Mouse (Mus musculus): ENCODE results near the gene Wdr45.
A peak's percentile ranks its signal among the peaks of the same experiment; 100 is the strongest.
"Not testable (repeated sequence)": the region's sequence is repeated elsewhere in the genome, so short reads cannot be mapped to it uniquely, and the experiment has no call there.

Wdr45 gene

DNA sequence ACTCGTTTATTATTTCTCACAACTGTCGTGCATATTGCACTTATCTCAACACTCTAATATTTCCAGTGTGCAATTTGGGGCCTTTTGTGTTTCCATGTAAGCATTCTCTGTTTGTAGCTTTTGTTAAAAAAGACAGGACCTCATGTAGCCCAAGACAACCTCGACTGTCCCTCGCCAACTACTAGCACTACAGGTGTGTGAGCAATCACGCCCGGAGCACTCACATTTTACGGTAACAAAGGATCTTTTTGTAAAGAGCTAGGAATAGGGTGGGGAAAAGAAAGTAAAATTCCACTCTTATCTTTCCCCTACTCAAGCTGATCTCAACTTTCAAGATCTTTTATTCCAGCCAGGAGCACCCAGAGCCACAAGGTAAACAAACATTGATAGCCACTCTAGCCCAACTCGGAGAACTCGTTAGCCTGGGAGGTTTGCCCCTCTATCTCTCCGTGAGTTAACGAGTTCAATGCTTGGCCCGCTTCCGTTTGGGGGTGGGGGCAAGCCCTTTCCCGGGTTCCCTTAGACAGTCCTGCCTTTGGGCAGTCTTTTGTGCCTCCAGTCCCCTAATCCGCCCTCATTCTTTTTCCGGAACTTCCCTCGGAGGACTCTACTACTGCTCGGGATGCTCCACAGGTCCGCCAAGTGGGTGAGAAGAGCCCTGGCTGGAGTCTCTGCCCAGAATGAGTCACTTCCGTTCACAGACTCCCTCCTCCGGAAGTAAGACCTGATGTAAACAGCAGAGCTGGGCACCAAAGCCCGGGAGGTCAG, 7.6 kb downstream of the Wdr45 start, which contains the start of gene Gm45208:
Gene Gm45208, plus strand, starts transcription at position 732 of the 768 bp plus-strand sequence.
- peak; percentile 62 for DNase-seq (ENCODE audit: low read depth, low spot score)

GRCm38 (mm10) chrX:7722282-7722611, 8.1 kb downstream of the Wdr45 start:
- no peak for DNase-seq (ENCODE audit: low read depth, low spot score)

DNA sequence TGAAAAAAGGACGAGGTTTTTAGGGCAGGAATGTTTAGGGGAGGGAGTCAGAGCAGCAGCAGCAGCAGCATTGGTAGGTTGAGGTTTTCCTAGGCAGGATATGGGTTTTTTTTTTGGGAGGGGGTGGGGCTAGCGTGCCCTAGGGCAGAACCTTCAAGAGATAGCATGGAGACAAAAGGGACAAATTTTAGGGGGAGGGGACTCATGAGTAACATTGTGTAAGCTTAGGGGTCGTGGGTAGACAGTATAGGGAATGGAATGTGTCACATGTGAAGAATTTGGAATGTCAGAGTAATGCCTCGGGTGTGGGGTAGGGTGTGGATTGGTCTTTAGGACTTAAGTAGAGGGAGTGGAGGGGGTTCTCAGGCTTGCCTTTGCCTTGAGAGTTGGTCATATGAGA, 8.6 kb downstream of the Wdr45 start:
- DNase-seq (ENCODE audit: low read depth, low spot score) = no peak

DNA sequence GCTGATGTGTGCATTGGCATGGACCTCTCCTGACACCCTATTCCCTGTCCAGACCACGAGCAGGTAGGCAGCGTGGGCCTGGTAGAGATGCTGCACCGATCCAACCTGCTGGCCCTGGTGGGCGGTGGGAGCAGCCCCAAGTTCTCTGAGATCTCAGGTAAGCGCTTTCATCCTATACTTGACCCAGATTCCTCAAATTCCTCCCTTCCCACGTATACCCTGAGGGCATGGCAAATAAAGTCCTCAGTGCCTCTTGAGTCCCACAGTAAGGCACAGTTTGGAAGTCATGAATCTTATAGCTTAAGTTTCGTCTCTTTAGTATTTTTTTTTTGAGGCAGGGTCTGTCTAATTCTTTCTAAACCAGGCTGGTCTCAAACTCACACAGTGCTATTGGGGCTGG, 10.0 kb downstream of the Wdr45 start:
- DNase-seq (ENCODE audit: low read depth, low spot score) = no peak

GRCm38 (mm10) chrX:7725841-7726240, 11.7 kb downstream of the Wdr45 start:
- DNase-seq (ENCODE audit: low read depth, low spot score) = no peak

GRCm38 (mm10) chrX:7727176-7727575, 13.0 kb downstream of the Wdr45 start:
- DNase-seq (ENCODE audit: low read depth, low spot score) = no peak

GRCm38 (mm10) chrX:7728215-7728921, 14.2 kb downstream of the Wdr45 start, which contains the start of gene Praf2:
Praf2 (plus strand) TSS chrX:7728439.
- DNase-seq (ENCODE audit: low read depth, low spot score) = peak; percentile 61

GRCm38 (mm10) chrX:7728922-7729265, 14.8 kb downstream of the Wdr45 start:
- DNase-seq (ENCODE audit: low read depth, low spot score) = no peak

DNA sequence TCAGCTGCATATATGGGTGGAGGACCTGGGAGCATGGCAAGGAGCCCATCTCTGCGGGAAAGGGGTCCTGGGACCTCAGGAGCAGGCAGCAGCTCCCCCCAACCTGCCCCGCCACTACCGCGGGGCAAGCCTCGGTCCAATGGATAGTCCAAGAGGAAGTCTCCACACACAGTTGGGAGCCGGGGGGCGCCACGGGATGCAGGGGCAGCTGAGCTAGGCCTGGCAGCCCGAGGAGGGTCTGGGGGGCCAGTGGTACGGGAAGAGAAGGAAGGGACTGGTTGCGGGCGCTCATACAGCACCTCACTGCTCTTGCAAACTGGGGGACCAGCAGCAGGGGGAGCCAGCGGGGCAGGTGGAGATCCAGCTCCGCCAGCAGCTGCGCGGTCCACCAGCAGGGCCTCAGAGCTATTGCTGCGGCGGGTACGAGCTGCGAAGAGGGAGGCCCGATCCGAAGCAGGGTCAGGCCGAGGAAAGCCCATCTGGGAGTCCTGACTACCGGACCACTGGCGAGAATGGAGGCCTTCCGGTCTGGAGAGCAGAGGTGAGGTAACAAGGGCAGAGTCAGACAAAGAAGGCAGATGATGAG, 19.5 kb downstream of the Wdr45 start:
- no peak for DNase-seq (ENCODE audit: low read depth, low spot score)

DNA sequence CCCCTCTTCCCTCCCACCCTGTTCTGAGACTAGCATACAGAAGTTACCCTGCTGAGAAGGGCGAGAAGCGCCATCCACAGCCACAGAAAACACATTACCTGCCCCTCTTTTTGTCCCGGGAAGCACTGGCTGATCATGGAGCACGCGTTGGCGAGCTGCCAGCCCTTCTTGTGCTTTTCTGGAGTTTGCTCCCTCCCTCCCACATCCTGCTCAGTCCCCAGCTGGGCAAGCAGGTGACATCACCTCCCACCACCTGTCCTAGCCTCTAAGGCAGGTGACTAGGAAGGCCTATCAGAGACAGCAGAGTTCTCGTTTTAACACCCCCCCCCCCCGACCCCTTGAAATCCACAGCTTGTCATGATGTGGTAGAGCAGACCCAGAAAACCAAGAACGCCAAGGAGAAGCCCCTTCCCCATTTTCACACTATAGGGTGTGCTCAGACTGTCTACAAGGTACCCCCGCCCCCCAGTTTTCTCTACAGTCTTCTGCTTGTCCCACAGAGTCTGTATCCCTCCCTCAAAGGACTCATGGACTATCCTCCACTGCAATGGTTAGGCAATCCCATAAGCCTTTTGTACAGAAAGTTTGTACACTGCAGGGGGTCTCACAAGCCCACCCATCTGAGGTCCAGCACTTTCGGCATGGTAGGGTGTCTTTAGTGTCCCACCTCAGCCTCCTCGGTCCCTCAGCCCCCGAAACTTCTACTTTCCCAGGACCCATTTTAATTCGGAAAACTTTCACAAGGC, 25.4 kb downstream of the Wdr45 start:
- no peak for DNase-seq (ENCODE audit: low read depth, low spot score)

- no peak for DNase-seq (ENCODE audit: low read depth, low spot score)
Measured at GRCm38 (mm10) chrX:7740082-7740819, 26.1 kb downstream of the Wdr45 start.

DNA sequence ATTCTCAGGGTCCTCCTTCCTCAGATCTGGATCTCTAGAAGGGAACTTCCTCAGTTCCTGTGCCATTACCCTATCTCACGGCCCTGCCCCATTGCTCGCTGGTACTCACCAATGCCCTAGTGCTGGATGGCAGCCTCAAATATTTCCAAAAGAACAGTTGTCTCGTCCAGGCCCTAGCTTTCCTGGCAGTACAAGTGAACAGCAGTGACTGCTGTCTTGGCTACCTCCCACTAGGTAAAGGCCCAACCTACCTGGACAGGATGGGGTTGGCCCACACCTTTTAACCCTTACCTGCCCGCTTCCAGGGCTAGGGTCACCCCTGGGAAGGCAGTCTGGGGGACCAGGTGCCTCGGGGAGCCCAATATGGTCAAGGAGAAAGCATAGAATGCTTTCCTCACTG, 27.0 kb downstream of the Wdr45 start:
- DNase-seq (ENCODE audit: low read depth, low spot score) = no peak

DNA sequence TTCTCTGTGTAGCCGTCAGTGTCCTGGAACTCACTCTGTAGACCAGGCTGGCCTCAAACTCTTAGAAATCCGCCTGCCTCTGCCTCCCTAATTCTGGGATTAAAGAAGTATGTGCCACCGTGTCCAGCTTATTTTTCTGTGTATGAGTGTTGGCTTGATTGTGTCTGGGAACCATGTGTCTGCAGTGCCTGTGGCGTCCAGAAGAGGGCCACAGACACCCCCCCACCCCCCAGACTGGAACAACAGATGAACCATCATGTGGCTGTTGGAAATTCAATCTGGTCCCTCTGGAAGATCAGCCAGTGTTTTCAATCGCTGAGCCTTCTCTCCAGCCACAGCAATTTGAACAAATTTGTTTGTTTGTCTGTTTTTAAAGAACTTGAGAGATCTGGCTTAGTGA, 29.3 kb downstream of the Wdr45 start:
- no peak for DNase-seq (ENCODE audit: low read depth, low spot score)

DNA sequence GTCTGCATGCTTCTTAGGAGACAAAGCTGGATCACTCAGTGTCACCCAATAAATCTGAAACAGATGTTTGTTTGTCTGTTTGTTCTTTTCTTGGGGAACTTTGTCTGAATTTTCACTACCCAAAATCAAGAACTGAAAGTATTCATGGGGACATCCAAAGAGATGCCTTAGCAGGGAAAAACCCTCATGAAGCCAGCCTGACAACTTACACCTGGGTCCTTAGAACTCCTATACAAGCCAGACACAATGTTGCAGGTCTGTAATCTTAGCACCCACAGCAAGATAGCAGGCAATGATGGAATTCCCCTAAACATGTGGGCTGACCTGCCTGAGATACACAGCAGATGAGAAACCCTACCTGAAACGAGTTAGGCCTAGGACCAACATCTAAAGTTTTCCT, 30.8 kb downstream of the Wdr45 start:
- DNase-seq (ENCODE audit: low read depth, low spot score) = no peak

GRCm38 (mm10) chrX:7745429-7745828, 31.3 kb downstream of the Wdr45 start:
- DNase-seq (ENCODE audit: low read depth, low spot score) = no peak

DNA sequence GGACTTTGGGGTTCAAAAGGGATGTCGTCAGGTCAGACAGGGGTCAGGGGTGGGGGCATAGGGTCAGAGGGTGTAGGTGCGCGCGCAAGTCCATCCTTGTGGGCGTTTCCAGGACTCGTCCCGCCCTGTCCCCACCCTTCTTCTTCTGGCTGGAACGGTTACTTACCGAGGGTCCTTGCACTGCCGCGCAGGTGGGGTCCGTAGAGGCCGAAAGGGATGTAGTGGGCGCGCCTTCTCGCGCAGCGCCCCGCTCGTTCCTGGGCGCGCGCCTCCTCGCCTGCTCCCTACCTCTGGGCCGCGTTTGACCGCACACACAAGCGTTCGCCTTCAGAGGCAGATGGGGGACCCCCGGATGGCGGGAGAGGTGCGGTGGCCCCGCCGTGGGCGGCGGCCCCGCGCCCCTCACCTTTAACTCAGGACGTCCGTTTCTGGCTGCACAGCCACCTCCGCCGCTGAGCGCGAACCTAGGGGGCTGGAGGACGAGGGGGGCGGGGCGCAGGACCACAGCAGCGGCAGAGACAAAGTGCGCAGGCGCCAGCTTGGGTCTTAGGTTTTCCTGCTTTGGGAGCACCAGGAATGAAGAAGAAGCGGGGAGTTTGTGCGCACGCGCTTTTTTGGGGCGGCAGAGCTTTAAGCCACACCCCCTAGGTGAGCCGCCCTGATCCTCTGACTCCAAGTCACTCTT, 36.4 kb downstream of the Wdr45 start, which contains the start of gene Ccdc120:
Gene Ccdc120, minus strand, starts transcription at position 474 of the 685 bp plus-strand sequence.
- peak; percentile 57 for DNase-seq (ENCODE audit: low read depth, low spot score)

DNA sequence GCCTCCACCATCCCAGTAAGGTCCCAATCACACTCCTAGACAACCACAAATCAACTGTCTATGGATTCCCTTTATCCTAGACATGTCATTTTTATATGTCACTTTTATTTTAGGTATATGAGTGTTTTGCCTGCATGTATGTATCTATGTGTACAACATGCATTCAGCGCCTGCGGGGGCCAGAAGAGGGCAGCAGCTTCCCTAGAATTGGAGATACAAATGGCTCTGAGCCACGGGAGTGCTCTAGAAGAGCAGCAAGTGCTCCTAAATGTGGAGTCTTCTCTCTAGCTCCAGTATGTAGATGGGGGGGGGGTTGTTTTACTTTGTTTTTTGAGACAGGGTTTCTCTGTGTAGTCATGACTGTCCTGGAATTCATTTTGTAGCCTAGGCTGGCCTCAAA, 39.5 kb downstream of the Wdr45 start:
- DNase-seq (ENCODE audit: low read depth, low spot score) = not testable (repeated sequence)

- DNase-seq (ENCODE audit: low read depth, low spot score) = peak; percentile 82
Measured at GRCm38 (mm10) chrX:7762137-7762920, 48.2 kb downstream of the Wdr45 start, which contains the start of gene Tfe3. Tfe3 (plus strand) TSS chrX:7762560.

DNA sequence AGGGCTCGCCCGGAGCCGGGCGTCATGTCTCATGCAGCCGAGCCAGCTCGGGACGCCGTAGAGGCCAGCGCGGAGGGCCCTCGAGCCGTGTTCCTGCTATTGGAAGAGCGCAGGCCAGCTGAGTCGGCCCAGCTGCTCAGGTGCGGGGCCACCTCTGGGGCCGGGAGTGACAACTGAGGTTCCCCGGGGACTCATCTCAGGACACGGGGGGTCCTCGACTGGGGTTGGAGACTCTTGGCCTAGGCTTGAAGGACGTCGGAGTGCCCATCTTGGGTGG, 48.7 kb downstream of the Wdr45 start:
- DNase-seq (ENCODE audit: low read depth, low spot score) = no peak

Data from retina, postnatal 7 days (tissue).